Mouse (Mus musculus) layer of hippocampus, adult 2 months (tissue): ENCODE measurements around the gene Lamb3. TPM values are rescaled to one million over a fixed set of nuclear protein-coding genes. Genes with fewer than 3 reads are reported as not detected.
A peak's percentile ranks its signal among the peaks of the same experiment; 100 is the strongest.

ENCODE experiments used
- DNase-seq, 2 experiments: peaks; one replicate each; pipeline ENCODE4 v3.0.0; 2022; ENCODE audit warnings: low spot score in 2 of 2
- H3K27ac ChIP-seq: fragments of 200-600 bp; 2 replicates; pipeline ENCODE4 v1.8.1; 2022
- H3K4me3 ChIP-seq: fragments of 200-600 bp; 2 replicates; pipeline ENCODE4 v1.8.1; 2022; ENCODE audit warnings: mild to moderate bottlenecking
- CTCF ChIP-seq: fragments of 200-600 bp; conservative IDR thresholded peaks from 2 replicates; pipeline ENCODE4 v1.8.1; 2022; ENCODE audit warnings: antibody characterized with exemption, mild to moderate bottlenecking, moderate library complexity
- long read RNA-seq, 2 experiments: library from polyadenylated mRNA; stranded (forward); transcript quantifications; one replicate each; pipeline ENCODE4 v2.0.0; 2021; ENCODE audit warnings: borderline mapping rate in 2 of 2
- total RNA-seq, 2 experiments: library from RNA; stranded (reverse); gene quantifications; 2 replicates each; pipeline ENCODE4 v1.2.3; 2021

Gene Lamb3
- total RNA-seq = 1 to 10 TPM in 1 of 2 experiments, under 1 TPM in 1; 0.82 to 1.4 TPM
- long read RNA-seq, experiment 1, partial matches to known transcripts = 1 of 4 reads
- long read RNA-seq, experiment 1, other reads (novel, unspliced or antisense) = 3 of 4 reads
- long read RNA-seq, experiment 2, partial matches to known transcripts = 1 of 1 reads
- long read RNA-seq, experiment 2, other reads (novel, unspliced or antisense) = 0 of 1 reads

- DNase-seq = no peak
- no peak within 1 kb of the TSS for H3K4me3 ChIP-seq
- no peak within 1 kb of the TSS for H3K27ac ChIP-seq
- no peak for TF ChIP-seq CTCF
These were observed at the start of gene Lamb3 for GRCm38 (mm10) chr1:193207503-193207902. TSS of gene Lamb3 (plus strand) at chr1:193207699.

GRCm38 (mm10) chr1:193159163-193159562 lies 48.3 kb upstream of the Lamb3 start:
- no peak overlapping the region for H3K27ac ChIP-seq
- H3K4me3 ChIP-seq = no peak overlapping the region
- TF ChIP-seq CTCF = no peak
- no peak for DNase-seq

- DNase-seq = no peak
- Histone ChIP-seq H3K4me3 (no peak overlapping the region), H3K27ac (no peak overlapping the region)
- TF ChIP-seq CTCF = no peak
These were observed 47.9 kb upstream of the Lamb3 start for GRCm38 (mm10) chr1:193159613-193160012.

- DNase-seq = no peak
- H3K4me3 ChIP-seq = no peak overlapping the region
These were observed 47.0 kb upstream of the Lamb3 start for GRCm38 (mm10) chr1:193160317-193161032.

GRCm38 (mm10) chr1:193167746-193168145 lies 39.8 kb upstream of the Lamb3 start, which contains the start of gene A130010J15Rik:
TSS of gene A130010J15Rik (plus strand) at chr1:193168046.
- H3K27ac ChIP-seq = no peak within 1 kb of the TSS
- TF ChIP-seq CTCF = no peak
- no peak for DNase-seq
- H3K4me3 ChIP-seq = no peak within 1 kb of the TSS

More at GRCm38 (mm10) chr1:193160317-193161032, 47.0 kb upstream of the Lamb3 start:
- H3K27ac ChIP-seq = no peak overlapping the region
- TF ChIP-seq CTCF = no peak

GRCm38 (mm10) chr1:193169228-193169627 lies 38.3 kb upstream of the Lamb3 start:
- no peak overlapping the region for H3K27ac ChIP-seq
- no peak for DNase-seq
- no peak for TF ChIP-seq CTCF
- no peak overlapping the region for H3K4me3 ChIP-seq

- no peak for DNase-seq
- no peak for TF ChIP-seq CTCF
- H3K27ac ChIP-seq = no peak overlapping the region
- no peak overlapping the region for H3K4me3 ChIP-seq
These were observed 37.6 kb upstream of the Lamb3 start for GRCm38 (mm10) chr1:193169856-193170255.

GRCm38 (mm10) chr1:193172991-193173809 lies 34.3 kb upstream of the Lamb3 start:
- peak; percentile 95 to 97 for DNase-seq
- Histone ChIP-seq H3K4me3 (peak overlapping the region; percentile 76), H3K27ac (peak overlapping the region; percentile 98)
- no peak; the same call in 1 of the 2 replicates for TF ChIP-seq CTCF

GRCm38 (mm10) chr1:193173810-193174129 lies 33.7 kb upstream of the Lamb3 start:
- peak overlapping the region; percentile 98 for H3K27ac ChIP-seq
- DNase-seq = no peak
- TF ChIP-seq CTCF = no peak
- H3K4me3 ChIP-seq = peak overlapping the region; percentile 76

GRCm38 (mm10) chr1:193174143-193174733 lies 33.3 kb upstream of the Lamb3 start:
- Histone ChIP-seq H3K27ac (peak overlapping the region; percentile 98), H3K4me3 (peak overlapping the region; percentile 76)
- no peak for DNase-seq
- no peak for TF ChIP-seq CTCF

- DNase-seq = no peak
- H3K4me3 ChIP-seq = no peak overlapping the region
- H3K27ac ChIP-seq = no peak overlapping the region
- TF ChIP-seq CTCF = no peak
These were observed 26.4 kb upstream of the Lamb3 start for GRCm38 (mm10) chr1:193181104-193181503.

- Histone ChIP-seq H3K27ac (no peak overlapping the region), H3K4me3 (no peak overlapping the region)
- TF ChIP-seq CTCF = no peak
- DNase-seq = no peak
These were observed 19.2 kb upstream of the Lamb3 start for GRCm38 (mm10) chr1:193188257-193188656.

GRCm38 (mm10) chr1:193189151-193189621 lies 18.3 kb upstream of the Lamb3 start:
- TF ChIP-seq CTCF = no peak
- DNase-seq = peak in 1 of 2 experiments; percentile 36

More at GRCm38 (mm10) chr1:193189151-193189621, 18.3 kb upstream of the Lamb3 start:
- no peak overlapping the region for H3K4me3 ChIP-seq
- H3K27ac ChIP-seq = peak overlapping the region; percentile 82
